Mouse (Mus musculus): ENCODE measurements around the gene Sgms2. TPM values are rescaled to one million over a fixed set of nuclear protein-coding genes. Genes with fewer than 3 reads are reported as not detected.

Gene Sgms2
- polyA plus RNA-seq, 1 experiment from 2014 or later, result 12.5 TPM

DNA sequence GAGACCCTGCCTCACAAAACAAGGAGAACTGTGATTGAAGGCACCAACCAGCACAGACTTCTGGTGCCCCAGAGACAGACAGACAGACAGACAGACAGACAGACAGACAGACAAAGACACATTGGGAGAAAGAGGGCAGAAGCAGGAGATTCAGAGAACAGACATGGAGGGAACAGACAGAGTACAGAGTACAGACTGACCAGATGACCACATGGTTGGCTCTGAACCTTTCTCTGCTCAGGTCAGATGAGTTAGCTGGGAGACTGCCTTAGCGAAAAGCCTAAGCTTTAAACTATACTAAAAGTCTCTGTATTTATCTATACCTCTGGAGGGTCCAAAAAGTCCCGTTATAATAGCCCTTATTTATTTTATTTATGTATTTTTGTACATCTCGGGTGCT lies 11.8 kb downstream of the Sgms2 start:
- H3K36me3 ChIP-seq (ENCODE audit: control insufficient read depth, insufficient read depth, low read length), result no peaks in the 10 kb centered on the region
- H3K27ac ChIP-seq (ENCODE audit: low read depth, low read length), result no peak overlapping the region
- H3K4me2 ChIP-seq (replicated peaks; ENCODE audit: low read depth, low read length), result no peak overlapping the region
- H3K4me1 ChIP-seq (ENCODE audit: control insufficient read depth, insufficient read depth, low read length), result peaks cover 7% of the 10 kb centered on the region; the same call in 1 of the 2 replicates
- H3K4me3 ChIP-seq (ENCODE audit: low read length), result no peak overlapping the region
- no peaks in the 10 kb centered on the region for H3K9me3 ChIP-seq (ENCODE audit: control insufficient read depth, low read length)
- WGBS, result 84% methylated on average over 3 of the region's 3 CpGs
- no peak overlapping the region for H3K9ac ChIP-seq (ENCODE audit: low read depth, low read length)
- no peaks in the 10 kb centered on the region for H3K27me3 ChIP-seq (ENCODE audit: control insufficient read depth, insufficient read depth, low read length)
- ATAC-seq (ENCODE audit: low FRiP score, low TSS enrichment), result no peak

DNA sequence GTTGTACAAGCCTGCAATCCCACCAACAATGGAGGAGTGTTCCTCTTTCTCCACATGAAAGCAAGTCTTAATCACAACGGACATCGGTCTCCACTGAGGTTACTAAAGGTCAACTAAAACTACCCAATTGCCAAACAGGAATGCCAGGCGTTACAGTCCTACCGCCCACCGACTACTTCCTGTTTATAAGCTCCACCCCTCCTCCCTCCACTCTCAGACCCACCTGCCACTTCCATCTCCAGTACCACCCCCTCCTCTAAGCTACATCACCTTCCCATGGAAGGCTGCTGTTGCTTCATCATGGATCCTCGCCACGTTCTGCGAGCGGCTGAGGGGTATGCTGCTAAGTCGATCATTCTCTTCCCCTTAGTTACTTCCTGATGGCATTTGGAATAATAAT lies 15.2 kb downstream of the Sgms2 start:
- Histone ChIP-seq H3K36me3 (ENCODE audit: control insufficient read depth, insufficient read depth, low read length) (no peaks in the 10 kb centered on the region), H3K9ac (ENCODE audit: low read depth, low read length) (no peak overlapping the region), H3K4me3 (ENCODE audit: low read length) (no peak overlapping the region), H3K4me1 (ENCODE audit: control insufficient read depth, insufficient read depth, low read length) (peaks cover 6% of the 10 kb centered on the region; the same call in 1 of the 2 replicates), H3K27me3 (ENCODE audit: control insufficient read depth, insufficient read depth, low read length) (no peaks in the 10 kb centered on the region), H3K27ac (ENCODE audit: low read depth, low read length) (no peak overlapping the region), H3K9me3 (ENCODE audit: control insufficient read depth, low read length) (no peaks in the 10 kb centered on the region), H3K4me2 (replicated peaks; ENCODE audit: low read depth, low read length) (no peak overlapping the region)
- no peak for ATAC-seq (ENCODE audit: low FRiP score, low TSS enrichment)
- WGBS, result 95% methylated on average over 10 of the region's 10 CpGs

DNA sequence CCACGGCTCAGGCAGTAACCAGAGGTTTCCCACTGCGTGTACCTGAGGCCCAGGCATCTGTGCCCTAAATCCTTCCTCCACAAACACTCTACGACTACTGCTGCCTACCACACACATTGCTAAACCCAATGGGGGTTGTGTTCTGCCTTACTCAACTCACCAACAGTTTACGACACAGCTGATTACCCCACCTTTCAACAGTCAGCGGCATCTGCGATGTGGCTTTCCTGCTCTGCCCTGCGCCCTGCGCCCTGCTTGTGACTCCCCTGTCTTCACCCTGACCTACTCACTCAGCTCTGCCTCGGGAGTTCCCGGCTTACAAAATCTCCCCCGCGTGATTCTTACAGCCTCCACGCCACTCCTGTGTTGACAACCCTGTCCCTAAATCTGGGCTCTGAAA lies 16.7 kb downstream of the Sgms2 start:
- no peak overlapping the region for H3K9ac ChIP-seq (ENCODE audit: low read depth, low read length)
- no peaks in the 10 kb centered on the region for H3K36me3 ChIP-seq (ENCODE audit: control insufficient read depth, insufficient read depth, low read length)
- H3K9me3 ChIP-seq (ENCODE audit: control insufficient read depth, low read length), result no peaks in the 10 kb centered on the region
- peaks cover 6% of the 10 kb centered on the region; the same call in 1 of the 2 replicates for H3K4me1 ChIP-seq (ENCODE audit: control insufficient read depth, insufficient read depth, low read length)
- H3K4me2 ChIP-seq (replicated peaks; ENCODE audit: low read depth, low read length), result no peak overlapping the region
- no peaks in the 10 kb centered on the region for H3K27me3 ChIP-seq (ENCODE audit: control insufficient read depth, insufficient read depth, low read length)
- ATAC-seq (ENCODE audit: low FRiP score, low TSS enrichment), result no peak
- H3K27ac ChIP-seq (ENCODE audit: low read depth, low read length), result no peak overlapping the region
- no peak overlapping the region for H3K4me3 ChIP-seq (ENCODE audit: low read length)
- 45% methylated on average over 13 of the region's 13 CpGs for WGBS

DNA sequence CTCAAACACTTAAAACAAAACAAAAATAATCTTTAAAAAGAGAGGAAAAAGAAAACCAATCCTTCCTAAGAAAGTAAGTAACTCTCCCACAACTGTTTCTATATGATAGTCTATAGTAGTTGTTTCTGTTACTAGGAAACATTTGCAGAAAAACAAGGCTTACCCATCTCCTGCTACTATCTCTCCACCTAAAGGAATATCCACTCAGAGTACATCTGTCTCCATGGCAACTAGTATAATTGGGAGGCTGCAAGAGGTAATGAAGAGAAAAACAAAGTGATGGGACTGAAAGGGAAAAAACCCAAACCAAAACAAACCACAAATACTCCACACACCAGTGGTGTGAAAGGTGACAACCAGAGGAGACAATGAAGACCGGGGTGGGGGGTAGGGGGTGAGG lies 17.7 kb downstream of the Sgms2 start:
- Histone ChIP-seq H3K9ac (ENCODE audit: low read depth, low read length) (no peak overlapping the region), H3K9me3 (ENCODE audit: control insufficient read depth, low read length) (no peaks in the 10 kb centered on the region), H3K4me3 (ENCODE audit: low read length) (no peak overlapping the region), H3K27ac (ENCODE audit: low read depth, low read length) (no peak overlapping the region), H3K4me2 (replicated peaks; ENCODE audit: low read depth, low read length) (no peak overlapping the region), H3K36me3 (ENCODE audit: control insufficient read depth, insufficient read depth, low read length) (no peaks in the 10 kb centered on the region), H3K27me3 (ENCODE audit: control insufficient read depth, insufficient read depth, low read length) (no peaks in the 10 kb centered on the region), H3K4me1 (ENCODE audit: control insufficient read depth, insufficient read depth, low read length) (peaks cover 6% of the 10 kb centered on the region; the same call in 1 of the 2 replicates)
- ATAC-seq (ENCODE audit: low FRiP score, low TSS enrichment), result no peak
- WGBS, result 0% methylated on average over 1 of the region's 1 CpGs

DNA sequence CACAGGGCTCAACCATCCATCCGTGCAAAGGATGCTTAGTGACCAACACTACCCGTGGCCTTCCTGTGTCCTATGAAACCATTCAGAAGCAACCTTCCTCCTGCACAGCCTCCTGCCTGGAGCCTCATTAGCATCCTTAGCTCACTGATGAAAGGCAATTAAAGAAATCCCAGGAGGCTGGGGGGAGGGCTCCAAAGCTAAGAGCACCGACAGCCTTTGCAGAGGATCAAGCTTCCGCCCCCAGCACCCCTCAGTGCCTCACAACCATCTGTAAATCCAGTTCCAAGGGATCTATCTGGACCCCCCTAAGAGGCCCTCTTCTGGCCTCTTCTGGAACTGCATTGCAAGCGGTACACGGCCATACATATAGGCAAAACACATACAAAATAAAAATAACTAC lies 19.4 kb downstream of the Sgms2 start:
- no peak overlapping the region for H3K27ac ChIP-seq (ENCODE audit: low read depth, low read length)
- H3K27me3 ChIP-seq (ENCODE audit: control insufficient read depth, insufficient read depth, low read length), result no peaks in the 10 kb centered on the region
- H3K9me3 ChIP-seq (ENCODE audit: control insufficient read depth, low read length), result no peaks in the 10 kb centered on the region
- 53% methylated on average over 6 of the region's 6 CpGs for WGBS
- ATAC-seq (ENCODE audit: low FRiP score, low TSS enrichment), result 0 out of 2 replicates have a peak, but pooled peaks have one; percentile 40
- no peak overlapping the region for H3K4me3 ChIP-seq (ENCODE audit: low read length)
- no peak overlapping the region for H3K4me2 ChIP-seq (replicated peaks; ENCODE audit: low read depth, low read length)
- peaks cover 6% of the 10 kb centered on the region; the same call in 1 of the 2 replicates for H3K4me1 ChIP-seq (ENCODE audit: control insufficient read depth, insufficient read depth, low read length)
- no peaks in the 10 kb centered on the region for H3K36me3 ChIP-seq (ENCODE audit: control insufficient read depth, insufficient read depth, low read length)
- H3K9ac ChIP-seq (ENCODE audit: low read depth, low read length), result no peak overlapping the region

DNA sequence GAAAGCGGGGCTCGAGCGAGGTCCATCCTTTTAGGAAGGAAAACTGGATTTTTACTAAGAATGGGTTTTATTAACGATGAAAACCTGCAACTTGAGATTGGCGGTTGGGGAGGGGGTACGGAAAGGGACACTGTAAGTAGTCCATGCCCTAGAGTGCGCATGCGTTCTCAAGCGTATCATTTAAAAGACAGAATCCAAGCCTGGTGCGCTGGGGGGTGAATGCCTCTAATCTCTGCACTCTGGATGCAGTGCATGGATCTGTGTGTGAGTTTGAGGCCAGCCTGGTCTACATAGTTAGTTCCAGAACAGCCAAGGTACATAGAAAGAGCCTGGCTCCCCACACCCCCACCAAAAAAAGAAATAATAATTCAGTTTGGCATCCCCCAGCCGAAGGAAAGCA lies 19.8 kb downstream of the Sgms2 start:
- Histone ChIP-seq H3K27ac (ENCODE audit: low read depth, low read length) (no peak overlapping the region), H3K9ac (ENCODE audit: low read depth, low read length) (no peak overlapping the region), H3K27me3 (ENCODE audit: control insufficient read depth, insufficient read depth, low read length) (no peaks in the 10 kb centered on the region), H3K36me3 (ENCODE audit: control insufficient read depth, insufficient read depth, low read length) (no peaks in the 10 kb centered on the region), H3K4me1 (ENCODE audit: control insufficient read depth, insufficient read depth, low read length) (peaks cover 6% of the 10 kb centered on the region; the same call in 1 of the 2 replicates), H3K9me3 (ENCODE audit: control insufficient read depth, low read length) (no peaks in the 10 kb centered on the region), H3K4me3 (ENCODE audit: low read length) (no peak overlapping the region), H3K4me2 (replicated peaks; ENCODE audit: low read depth, low read length) (no peak overlapping the region)
- 72% methylated on average over 11 of the region's 11 CpGs for WGBS
- peak; percentile 32; the same call in 1 of the 2 replicates for ATAC-seq (ENCODE audit: low FRiP score, low TSS enrichment)

DNA sequence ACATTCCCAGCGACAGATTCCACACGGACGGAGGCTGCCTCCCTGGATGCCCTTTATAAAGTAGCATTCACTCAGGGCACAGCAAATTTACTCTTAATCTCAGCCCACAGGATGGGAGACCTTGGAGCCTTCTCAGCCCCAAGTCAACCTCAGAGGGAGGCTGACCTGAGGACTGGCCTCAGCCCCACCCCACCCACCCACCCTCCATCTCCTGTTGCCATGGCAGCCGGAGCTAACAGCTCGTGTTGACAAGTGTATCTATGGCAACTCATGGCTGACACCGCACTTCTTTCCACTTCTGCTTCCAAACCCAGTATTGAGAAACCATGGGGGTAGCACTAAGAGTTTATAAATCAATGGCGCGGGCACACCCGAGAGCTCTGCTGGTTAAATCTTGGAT lies 20.4 kb downstream of the Sgms2 start:
- H3K9ac ChIP-seq (ENCODE audit: low read depth, low read length), result no peak overlapping the region
- H3K4me2 ChIP-seq (replicated peaks; ENCODE audit: low read depth, low read length), result no peak overlapping the region
- peak; percentile 32; the same call in 1 of the 2 replicates for ATAC-seq (ENCODE audit: low FRiP score, low TSS enrichment)
- H3K27me3 ChIP-seq (ENCODE audit: control insufficient read depth, insufficient read depth, low read length), result no peaks in the 10 kb centered on the region
- H3K9me3 ChIP-seq (ENCODE audit: control insufficient read depth, low read length), result no peaks in the 10 kb centered on the region
- H3K4me1 ChIP-seq (ENCODE audit: control insufficient read depth, insufficient read depth, low read length), result peaks cover 6% of the 10 kb centered on the region; the same call in 1 of the 2 replicates
- H3K4me3 ChIP-seq (ENCODE audit: low read length), result no peak overlapping the region
- WGBS, result 46% methylated on average over 9 of the region's 9 CpGs
- H3K36me3 ChIP-seq (ENCODE audit: control insufficient read depth, insufficient read depth, low read length), result no peaks in the 10 kb centered on the region
- no peak overlapping the region for H3K27ac ChIP-seq (ENCODE audit: low read depth, low read length)

DNA sequence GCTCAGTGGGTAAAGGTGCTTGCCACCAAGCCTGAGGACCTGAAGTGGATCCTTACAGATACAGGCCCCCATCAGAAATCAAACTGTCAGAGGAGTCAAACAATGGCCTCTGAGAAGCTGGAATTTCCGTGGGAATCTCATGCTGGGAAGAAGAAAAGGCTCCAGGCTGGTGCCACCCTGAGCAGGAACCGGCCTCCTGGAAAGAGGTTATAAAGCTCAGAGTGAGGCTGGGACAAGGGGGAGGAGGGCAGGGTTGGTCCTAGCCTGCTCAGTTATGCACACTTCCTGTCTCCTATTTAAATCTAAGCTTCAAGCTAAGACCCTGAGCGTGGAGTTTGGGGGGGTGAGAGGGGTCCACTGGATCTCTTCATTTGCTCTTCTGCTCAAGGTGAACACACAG lies 21.6 kb downstream of the Sgms2 start:
- peaks cover 6% of the 10 kb centered on the region; the same call in 1 of the 2 replicates for H3K4me1 ChIP-seq (ENCODE audit: control insufficient read depth, insufficient read depth, low read length)
- no peak overlapping the region for H3K27ac ChIP-seq (ENCODE audit: low read depth, low read length)
- H3K4me2 ChIP-seq (replicated peaks; ENCODE audit: low read depth, low read length), result no peak overlapping the region
- no peak; the same call in 1 of the 2 replicates for ATAC-seq (ENCODE audit: low FRiP score, low TSS enrichment)
- H3K4me3 ChIP-seq (ENCODE audit: low read length), result no peak overlapping the region
- H3K9me3 ChIP-seq (ENCODE audit: control insufficient read depth, low read length), result no peaks in the 10 kb centered on the region
- no peaks in the 10 kb centered on the region for H3K27me3 ChIP-seq (ENCODE audit: control insufficient read depth, insufficient read depth, low read length)
- 15% methylated on average over 3 of the region's 3 CpGs for WGBS
- no peak overlapping the region for H3K9ac ChIP-seq (ENCODE audit: low read depth, low read length)
- H3K36me3 ChIP-seq (ENCODE audit: control insufficient read depth, insufficient read depth, low read length), result no peaks in the 10 kb centered on the region

DNA sequence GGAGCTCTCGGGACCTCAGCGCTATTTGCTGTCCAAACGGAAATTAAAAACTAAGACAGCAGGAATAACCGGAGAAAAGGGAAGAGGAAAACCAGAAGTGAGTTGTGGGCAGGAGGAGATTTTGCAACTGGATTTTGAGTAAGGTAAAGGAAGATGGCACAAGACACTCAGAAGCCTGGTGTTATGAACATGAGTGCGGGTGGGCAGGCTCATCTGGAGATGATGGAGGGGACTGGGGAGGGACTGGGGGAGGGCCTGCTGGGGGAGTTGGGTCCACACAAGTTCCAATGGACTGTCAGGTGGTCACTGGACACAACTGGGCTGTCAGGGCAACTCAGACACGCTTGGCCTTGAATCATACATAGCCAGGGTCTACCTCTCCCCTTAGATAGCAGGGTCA lies 24.8 kb downstream of the Sgms2 start:
- WGBS, result 65% methylated on average over 6 of the region's 6 CpGs
- no peak overlapping the region for H3K27ac ChIP-seq (ENCODE audit: low read depth, low read length)
- ATAC-seq (ENCODE audit: low FRiP score, low TSS enrichment), result 0 out of 2 replicates have a peak, but pooled peaks have one; percentile 37

More for the DNA sequence above, 24.8 kb downstream of the Sgms2 start:
- H3K4me3 ChIP-seq (ENCODE audit: low read length), result no peak overlapping the region
- H3K9ac ChIP-seq (ENCODE audit: low read depth, low read length), result no peak overlapping the region
- no peaks in the 10 kb centered on the region for H3K27me3 ChIP-seq (ENCODE audit: control insufficient read depth, insufficient read depth, low read length)
- no peak overlapping the region for H3K4me2 ChIP-seq (replicated peaks; ENCODE audit: low read depth, low read length)
- H3K9me3 ChIP-seq (ENCODE audit: control insufficient read depth, low read length), result no peaks in the 10 kb centered on the region
- H3K4me1 ChIP-seq (ENCODE audit: control insufficient read depth, insufficient read depth, low read length), result no peaks in the 10 kb centered on the region
- H3K36me3 ChIP-seq (ENCODE audit: control insufficient read depth, insufficient read depth, low read length), result no peaks in the 10 kb centered on the region

Data from kidney, embryonic 14.5 days (tissue).